Comparison of ENCODE assay signal across 9 mouse cellular contexts in the genomic region with DNA sequence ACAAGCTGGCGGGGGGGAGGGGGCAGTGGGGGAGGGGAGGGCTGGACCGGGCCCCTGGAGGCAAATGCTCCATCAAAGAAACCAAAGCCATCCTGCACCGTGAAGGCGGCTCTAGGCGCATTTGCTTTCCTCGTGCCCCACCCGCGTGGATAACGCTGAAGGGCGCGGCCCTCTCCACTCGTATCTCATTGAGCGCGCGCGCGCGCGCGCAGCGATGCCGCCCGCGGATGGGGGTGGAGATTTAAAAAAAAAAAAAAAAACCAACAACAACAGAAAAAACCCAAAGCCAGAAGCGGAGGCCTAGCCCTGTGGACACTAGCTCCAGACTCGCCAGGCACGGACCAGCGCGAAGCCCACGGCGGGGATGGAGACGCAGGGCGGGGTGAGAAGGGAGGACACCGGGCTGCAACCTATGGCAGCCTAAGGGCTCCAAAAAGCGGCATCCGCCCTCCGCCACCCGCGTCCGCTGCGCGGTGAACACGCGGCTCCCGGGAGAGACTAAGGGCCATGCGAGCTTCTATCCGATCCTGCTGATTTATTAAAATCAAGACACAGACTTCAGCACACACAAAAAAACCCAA. TPM values are rescaled to one million over a fixed set of nuclear protein-coding genes. Genes with fewer than 3 reads are reported as not detected.
DNase-seq lines count a peak whose midpoint lies in the region; ATAC-seq lines count a peak whose summit lies in the region.
"Had no signal": no experiment of that assay in that cellular context is flagged by ENCODE, and none has a peak within 500 bp of the region (broad histone marks: within the 10 kb centered on the region; RNA-seq: fewer than 3 reads in every experiment).

No protein-coding gene starts in this region.

- no peak for DNase-seq in kidney, adult 8-10 months
- peak; percentile 10 to 23 for DNase-seq in heart, postnatal 36 days
- DNase-seq in layer of hippocampus, postnatal 25 days (ENCODE audit: extremely low spot score in 1 of 2, low spot score in 1 of 2), result peak; percentile 54 to 64
- peak; percentile 57 for DNase-seq in right cerebral cortex, adult 18-20 months
- DNase-seq in c-Kit-positive CD71-positive TER-119-positive erythroid progenitor cells, embryonic 14.5 days (ENCODE audit: low spot score), result no peak

- peak overlapping the region; percentile 97 for H3K9ac ChIP-seq in kidney, embryonic 14.5 days (ENCODE audit: low read depth, low read length)
- peak overlapping the region; percentile 70 for H3K9ac ChIP-seq in embryonic facial prominence, embryonic 15.5 days
- peak overlapping the region; percentile 72 for H3K9ac ChIP-seq in lung, embryonic 15.5 days

- H3K4me2 ChIP-seq in kidney, embryonic 14.5 days (replicated peaks; ENCODE audit: low read depth, low read length), result peak overlapping the region; percentile 81
- peak overlapping the region; percentile 79 for H3K4me2 ChIP-seq in embryonic facial prominence, embryonic 15.5 days (replicated peaks)
- peak overlapping the region; percentile 92 for H3K4me2 ChIP-seq in lung, embryonic 15.5 days

- peak overlapping the region; percentile 86 for H3K27ac ChIP-seq in kidney, embryonic 14.5 days (ENCODE audit: low read depth, low read length)
- peak overlapping the region; percentile 88 for H3K27ac ChIP-seq in embryonic facial prominence, embryonic 15.5 days (replicated peaks)
- H3K27ac ChIP-seq in lung, embryonic 15.5 days, result peak overlapping the region; percentile 80
- H3K27ac ChIP-seq: macrophage had no signal

- no peaks in the 10 kb centered on the region for H3K27me3 ChIP-seq in kidney, embryonic 14.5 days (ENCODE audit: control insufficient read depth, insufficient read depth, low read length)
- no peaks in the 10 kb centered on the region for H3K27me3 ChIP-seq in embryonic facial prominence, embryonic 15.5 days
- H3K27me3 ChIP-seq in lung, embryonic 15.5 days, result no peaks in the 10 kb centered on the region

- H3K36me3 ChIP-seq in kidney, embryonic 14.5 days (ENCODE audit: control insufficient read depth, insufficient read depth, low read length), result peaks cover 7% of the 10 kb centered on the region; the same call in 1 of the 2 replicates
- H3K36me3 ChIP-seq in embryonic facial prominence, embryonic 15.5 days, result no peaks in the 10 kb centered on the region
- no peaks in the 10 kb centered on the region for H3K36me3 ChIP-seq in lung, embryonic 15.5 days

- H3K4me1 ChIP-seq in kidney, embryonic 14.5 days (ENCODE audit: control insufficient read depth, insufficient read depth, low read length), result peaks cover 8% of the 10 kb centered on the region; the same call in 1 of the 2 replicates
- H3K4me1 ChIP-seq in embryonic facial prominence, embryonic 15.5 days, result peaks cover 26% of the 10 kb centered on the region
- H3K4me1 ChIP-seq in lung, embryonic 15.5 days, result peaks cover 18% of the 10 kb centered on the region

- intact Hi-C loops in heart, postnatal 36 days (cut with DNase I), result no loop called here

- WGBS in kidney, embryonic 14.5 days, result under 1% methylated on average over 46 of the region's 47 CpGs
- under 1% methylated on average over 47 of the region's 47 CpGs for WGBS in embryonic facial prominence, embryonic 15.5 days
- WGBS in lung, embryonic 15.5 days, result under 1% methylated on average over 46 of the region's 47 CpGs

- no peak for ATAC-seq in kidney, embryonic 14.5 days (ENCODE audit: low FRiP score, low TSS enrichment)
- no peak for ATAC-seq in embryonic facial prominence, embryonic 15.5 days (ENCODE audit: insufficient number of reproducible peaks, low FRiP score, low TSS enrichment, low read depth)
- no peak for ATAC-seq in lung, embryonic 15.5 days (ENCODE audit: borderline replicate concordance, extremely low read depth, low FRiP score, low TSS enrichment)

- H3K9me3 ChIP-seq in kidney, embryonic 14.5 days (ENCODE audit: control insufficient read depth, low read length), result no peaks in the 10 kb centered on the region
- H3K9me3 ChIP-seq in embryonic facial prominence, embryonic 15.5 days (replicated peaks), result no peaks in the 10 kb centered on the region
- no peaks in the 10 kb centered on the region for H3K9me3 ChIP-seq in lung, embryonic 15.5 days

- peak overlapping the region; percentile 99 for H3K4me3 ChIP-seq in kidney, embryonic 14.5 days (ENCODE audit: low read length)
- H3K4me3 ChIP-seq in embryonic facial prominence, embryonic 15.5 days (replicated peaks), result peak overlapping the region; percentile 70
- H3K4me3 ChIP-seq in lung, embryonic 15.5 days, result peak overlapping the region; percentile 76

RNA-seq across cellular contexts. Expression of a gene that starts 3.1 kb away (rescaled TPM):
- 109 and 115 TPM in 2 replicates for polyA plus RNA-seq in kidney, embryonic 14.5 days (2014; fragmentation: Nextera tagmentation; extraction: Ambion mirVana)
- 67.4 and 75.0 TPM in 2 replicates for polyA plus RNA-seq in embryonic facial prominence, embryonic 15.5 days (2015; fragmentation: Nextera tagmentation; extraction: Ambion mirVana)
- under 1 TPM; 0.03 to 0.11 TPM for total RNA-seq in heart, postnatal 36 days (2021)
- 10 to 100 TPM; 22.9 to 23.5 TPM for total RNA-seq in layer of hippocampus, postnatal 25 days (2021)
- polyA plus RNA-seq in lung, embryonic 15.5 days (2015; fragmentation: Nextera tagmentation; extraction: Ambion mirVana), result 33.2 and 34.9 TPM in 2 replicates
- polyA plus RNA-seq: macrophage had no signal

Comparison
In these comparisons a context has a peak if more than half of its experiments do, and no peak if none do; other contexts are left out.
1. DNase-seq: peak in heart, postnatal 36 days (2 of 2), layer of hippocampus, postnatal 25 days (2 of 2) and right cerebral cortex, adult 18-20 months (single experiment); none in kidney, adult 8-10 months (0 of 2) and c-Kit-positive CD71-positive TER-119-positive erythroid progenitor cells, embryonic 14.5 days (single experiment).
2. Peak in every context shown above with its lines, with median percentiles within 50 percentile points of each other: H3K27ac ChIP-seq, H3K4me2 ChIP-seq, H3K4me3 ChIP-seq and H3K9ac ChIP-seq.